Comparison of ENCODE assay signal across 16 mouse cellular contexts in genomic region chr17:44117721-44118120, GRCm38 (mm10).
"Had no signal": no experiment of that assay in that cellular context is flagged by ENCODE, and none has a peak within 500 bp of the region (broad histone marks: within the 10 kb centered on the region; RNA-seq: fewer than 3 reads in every experiment).

No protein-coding gene starts in this region.

- H3K4me3 ChIP-seq: lung, embryonic 15.5 days; midbrain, embryonic 13.5 days; midbrain, embryonic 15.5 days; neural tube, embryonic 12.5 days had no signal

- H3K9ac ChIP-seq: liver, postnatal 0 days; lung, embryonic 15.5 days; midbrain, embryonic 13.5 days; midbrain, embryonic 15.5 days; neural tube, embryonic 12.5 days had no signal

- ATAC-seq: liver, postnatal 0 days; lung, postnatal 0 days; midbrain, embryonic 13.5 days; midbrain, embryonic 15.5 days had no signal

- H3K36me3 ChIP-seq: lung, embryonic 15.5 days; midbrain, embryonic 13.5 days; midbrain, embryonic 15.5 days; neural tube, embryonic 12.5 days had no signal

- H3K27me3 ChIP-seq: lung, embryonic 15.5 days; midbrain, embryonic 13.5 days; midbrain, embryonic 15.5 days; neural tube, embryonic 12.5 days had no signal

- H3K4me1 ChIP-seq: midbrain, embryonic 13.5 days; midbrain, embryonic 15.5 days; neural tube, embryonic 12.5 days had no signal

- H3K27ac ChIP-seq: lung, embryonic 15.5 days; macrophage; midbrain, embryonic 13.5 days; midbrain, embryonic 15.5 days; neural tube, embryonic 12.5 days had no signal

- DNase-seq: liver, postnatal 0 days; lung, adult 2 months; lung, postnatal 14 days; lung, postnatal 36 days; right cerebral cortex, postnatal 25 days; right cerebral cortex, postnatal 4 days; spleen, adult 18-20 months; thymus, adult 18-20 months; thymus, postnatal 14 days; thymus, postnatal 36 days had no signal

- H3K9me3 ChIP-seq: lung, embryonic 15.5 days; midbrain, embryonic 13.5 days; midbrain, embryonic 15.5 days; neural tube, embryonic 12.5 days had no signal
